In genomic region chr6:30468684-30469083, GRCm38 (mm10) we compare ENCODE assay signal across 8 mouse cellular contexts. TPM values are rescaled to one million over a fixed set of nuclear protein-coding genes. Genes with fewer than 3 reads are reported as not detected.
DNase-seq lines count a peak whose midpoint lies in the region; ATAC-seq and TF ChIP-seq lines count a peak whose summit lies in the region.

No protein-coding gene starts in this region.

- peak in 1 of 2 experiments; percentile 32 for DNase-seq in layer of hippocampus, adult 2 months (ENCODE audit: low spot score in 2 of 2)
- no peak for DNase-seq in layer of hippocampus, adult 9-11 months
- DNase-seq in ES-E14 (ENCODE audit: low read depth, low spot score) = peak; percentile 63
- peak; percentile 72 to 84 for DNase-seq in cerebellum, postnatal 25 days
- DNase-seq in kidney, postnatal 25 days = peak; percentile 67 to 76
- no peak for DNase-seq in layer of hippocampus, adult 11-12 months (ENCODE audit: low spot score)

- H3K9ac ChIP-seq in ES-E14 (ENCODE audit: insufficient read depth, low read depth, low read length, poor library complexity, severe bottlenecking) = peak overlapping the region; percentile 16; the same call in 1 of the 2 replicates
- peak overlapping the region; percentile 67; the same call in 1 of the 2 replicates for H3K9ac ChIP-seq in heart, embryonic 13.5 days
- H3K9ac ChIP-seq in neural tube, embryonic 14.5 days (replicated peaks; ENCODE audit: low read depth, low read length) = no peak overlapping the region

- no peak for ATAC-seq in heart, embryonic 13.5 days (ENCODE audit: extremely low read depth, insufficient number of reproducible peaks, low FRiP score, low TSS enrichment)
- peak; percentile 28; the same call in 1 of the 2 replicates for ATAC-seq in neural tube, embryonic 14.5 days (ENCODE audit: low read depth)

- peak overlapping the region; percentile 49 for H3K4me2 ChIP-seq in heart, embryonic 13.5 days
- no peak overlapping the region for H3K4me2 ChIP-seq in neural tube, embryonic 14.5 days (ENCODE audit: low read depth, low read length)

- H3K27ac ChIP-seq in layer of hippocampus, adult 2 months = 0 out of 2 replicates have a peak overlapping the region, but pooled peaks have one; percentile 39
- H3K27ac ChIP-seq in ES-E14 (ENCODE audit: insufficient read depth, low read depth, low read length, poor library complexity, severe bottlenecking) = no peak overlapping the region
- H3K27ac ChIP-seq in heart, embryonic 13.5 days (replicated peaks) = no peak overlapping the region
- no peak overlapping the region for H3K27ac ChIP-seq in neural tube, embryonic 14.5 days (ENCODE audit: low read depth, low read length)

- 43% methylated on average over 12 of the region's 12 CpGs for WGBS in heart, embryonic 13.5 days
- 53% methylated on average over 12 of the region's 12 CpGs for WGBS in neural tube, embryonic 14.5 days

- H3K36me3 ChIP-seq in ES-E14 (ENCODE audit: control insufficient read depth, insufficient read depth, low read length, poor library complexity, severe bottlenecking) = no peaks in the 10 kb centered on the region
- no peaks in the 10 kb centered on the region for H3K36me3 ChIP-seq in heart, embryonic 13.5 days
- no peaks in the 10 kb centered on the region for H3K36me3 ChIP-seq in neural tube, embryonic 14.5 days (ENCODE audit: control insufficient read depth, insufficient read depth, low read length)

- no peaks in the 10 kb centered on the region for H3K9me3 ChIP-seq in ES-E14 (ENCODE audit: control insufficient read depth, insufficient read depth, low read depth, low read length)
- no peaks in the 10 kb centered on the region for H3K9me3 ChIP-seq in heart, embryonic 13.5 days
- H3K9me3 ChIP-seq in neural tube, embryonic 14.5 days (ENCODE audit: control insufficient read depth, low read length) = no peaks in the 10 kb centered on the region

- no peak overlapping the region for H3K4me3 ChIP-seq in layer of hippocampus, adult 2 months
- H3K4me3 ChIP-seq in ES-E14 (ENCODE audit: insufficient read depth in 1 of 2, low read depth in 1 of 2, low read length in 2 of 2, poor library complexity in 1 of 2, severe bottlenecking in 1 of 2) = peak overlapping the region; percentile 36 to 58
- H3K4me3 ChIP-seq in heart, embryonic 13.5 days = peak overlapping the region; percentile 10; the same call in 1 of the 2 replicates
- no peak overlapping the region for H3K4me3 ChIP-seq in neural tube, embryonic 14.5 days (ENCODE audit: low read depth, low read length)

- in situ Hi-C loops in ES-E14 (cut with MboI; ENCODE audit: low sequenced_read_pairs in 2 of 2, unreplicated experiment in 2 of 2) = no loop called here

- TF ChIP-seq CTCF in layer of hippocampus, adult 2 months (conservative IDR thresholded peaks at IDR 0.05) = peak; percentile 76

- H3K4me1 ChIP-seq in ES-E14 (ENCODE audit: control insufficient read depth in 2 of 2, insufficient read depth in 2 of 2, low read length in 2 of 2, poor library complexity in 1 of 2) = peaks cover 0 to 5% of the 10 kb centered on the region in 2 experiments; a peak in 1 of 4 replicates
- H3K4me1 ChIP-seq in heart, embryonic 13.5 days = peaks cover 10% of the 10 kb centered on the region; the same call in 1 of the 2 replicates
- no peaks in the 10 kb centered on the region for H3K4me1 ChIP-seq in neural tube, embryonic 14.5 days (ENCODE audit: control insufficient read depth, insufficient read depth, low read length)

- no peaks in the 10 kb centered on the region for H3K27me3 ChIP-seq in heart, embryonic 13.5 days (replicated peaks)
- no peaks in the 10 kb centered on the region for H3K27me3 ChIP-seq in neural tube, embryonic 14.5 days (ENCODE audit: control insufficient read depth, insufficient read depth, low read length)

TF ChIP-seq in ES-E14, 5 proteins besides CTCF, POLR2A, EP300 and RAD21:
- TF ChIP-seq CHD2 (IDR thresholded peaks at IDR 0.05; ENCODE audit: low read depth, low read length) (no peak), HCFC1 (IDR thresholded peaks at IDR 0.05; ENCODE audit: borderline replicate concordance, insufficient read depth, low read length) (no peak), MAFK (IDR thresholded peaks at IDR 0.05; ENCODE audit: insufficient read depth, low read depth, low read length) (no peak), ZC3H11A (IDR thresholded peaks at IDR 0.05; ENCODE audit: borderline replicate concordance, low read depth, low read length) (no peak), ZNF384 (IDR thresholded peaks at IDR 0.05; ENCODE audit: low read depth, low read length) (no peak)
TF ChIP-seq in ES-E14: peak in this region for 0.

RNA-seq across cellular contexts. Expression of gene Tmem209, which starts 40.9 kb away (rescaled TPM):
- 10 to 100 TPM; 19.5 to 23.0 TPM for total RNA-seq in layer of hippocampus, adult 2 months (2021)
- total RNA-seq in ES-E14 (2012; rRNA removed) = 104 and 138 TPM in 2 replicates
- polyA plus RNA-seq in heart, embryonic 13.5 days (2015; fragmentation: Nextera tagmentation; extraction: Ambion mirVana) = 24.2 and 25.6 TPM in 2 replicates
- 28.9 and 30.9 TPM in 2 replicates for polyA plus RNA-seq in neural tube, embryonic 14.5 days (2014; fragmentation: Nextera tagmentation; extraction: Ambion mirVana)

RNA-seq across cellular contexts. Expression of gene Ssmem1, which starts 41.0 kb away (rescaled TPM):
- 1 to 10 TPM in 1 of 2 experiments, under 1 TPM in 1; 0.32 to 1.3 TPM for total RNA-seq in layer of hippocampus, adult 2 months (2021)
- total RNA-seq in ES-E14 (2012; rRNA removed) = 0.37 and 0.58 TPM in 2 replicates
- polyA plus RNA-seq in heart, embryonic 13.5 days (2015; fragmentation: Nextera tagmentation; extraction: Ambion mirVana) = not detected in 2 replicates
- polyA plus RNA-seq in neural tube, embryonic 14.5 days (2014; fragmentation: Nextera tagmentation; extraction: Ambion mirVana) = 0.35 TPM in 1 of 2 replicates, not detected in the other

Comparison
In these comparisons a context has a peak if more than half of its experiments do, and no peak if none do; other contexts are left out.
1. DNase-seq: peak in ES-E14 (single experiment), cerebellum, postnatal 25 days (2 of 2) and kidney, postnatal 25 days (2 of 2); none in layer of hippocampus, adult 9-11 months (single experiment) and layer of hippocampus, adult 11-12 months (single experiment).
2. H3K4me3 ChIP-seq: peak in ES-E14 (2 of 2) and heart, embryonic 13.5 days (single experiment); none in layer of hippocampus, adult 2 months (single experiment) and neural tube, embryonic 14.5 days (single experiment).